Mouse (Mus musculus): ENCODE measurements around the gene Smad3.

DNA sequence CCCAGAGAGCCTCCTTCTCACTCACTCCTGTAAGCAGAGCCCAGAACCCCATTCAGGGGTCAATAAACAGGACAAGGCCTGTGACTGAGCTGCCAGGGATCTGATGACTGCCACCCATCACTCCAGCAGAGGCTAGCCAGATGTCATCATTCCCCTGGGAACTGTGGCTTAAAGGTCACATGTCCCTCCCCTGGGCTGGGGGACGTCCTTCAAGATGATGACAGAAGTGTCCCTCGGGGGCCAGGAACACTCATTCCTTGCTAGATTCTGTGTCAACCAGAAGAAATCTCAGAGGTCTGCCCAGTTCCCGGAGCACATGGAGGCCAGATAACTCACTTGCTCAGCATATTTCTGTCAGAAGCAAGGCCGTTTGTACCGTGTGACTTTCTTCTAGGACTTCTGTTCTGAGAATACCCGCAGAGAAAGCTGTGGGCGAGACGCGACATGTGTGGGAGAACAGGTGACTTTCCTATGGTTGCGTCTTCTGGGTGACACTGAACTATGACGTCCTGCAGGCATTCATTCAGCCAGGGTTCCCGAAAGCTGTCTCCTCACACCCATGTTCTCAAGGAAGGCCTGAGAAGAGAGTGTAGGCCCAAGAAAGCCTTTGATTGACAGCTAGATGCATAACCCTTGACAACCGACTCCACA, 46.1 kb downstream of the Smad3 start:
- no peak for TF ChIP-seq POLR2A (IDR thresholded peaks at IDR 0.05; ENCODE audit: control insufficient read depth, low read depth, low read length)
- no peak for TF ChIP-seq CTCF (IDR thresholded peaks at IDR 0.05; ENCODE audit: control insufficient read depth, insufficient read depth, insufficient replicate concordance, low read depth, low read length)
